Mouse (Mus musculus): ENCODE results near the gene Gm21704. TPM values are rescaled to one million over a fixed set of nuclear protein-coding genes. Genes with fewer than 3 reads are reported as not detected.
"Not testable (repeated sequence)": the region's sequence is repeated elsewhere in the genome, so short reads cannot be mapped to it uniquely, and the experiment has no call there.

The Gm21704 gene
- not detected in 2 replicates for polyA plus RNA-seq (2014; fragmentation: Nextera tagmentation; extraction: Ambion mirVana)

DNA sequence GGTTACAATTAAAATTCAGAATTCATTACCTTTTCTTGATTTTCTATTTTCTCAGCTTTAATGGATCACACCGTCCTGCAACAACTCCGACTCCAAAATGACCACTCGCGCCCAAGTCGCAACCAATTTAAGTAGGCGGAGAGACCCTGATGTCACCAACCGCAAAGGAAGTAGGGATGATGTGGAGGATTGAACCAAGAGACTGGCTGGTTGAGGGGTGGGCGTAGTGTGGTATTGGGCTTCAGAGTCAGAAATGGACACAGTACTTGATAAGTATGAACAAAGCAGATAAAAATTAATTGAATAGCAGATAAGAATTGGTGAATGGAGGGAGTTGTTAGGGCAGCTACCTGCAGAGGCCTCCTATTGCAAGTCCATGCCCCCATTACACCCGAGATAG lies at the start of gene Gm21704, which contains the start of gene Gm21708:
Gene Gm21704 (minus strand): TSS at position 101 of the 400 bp plus-strand sequence.
Gene Gm21708 (minus strand): TSS at position 101 of the 400 bp plus-strand sequence.
- H3K27ac ChIP-seq (ENCODE audit: low read length); H3K9me3 ChIP-seq (ENCODE audit: control insufficient read depth, low read depth, low read length); H3K27me3 ChIP-seq (ENCODE audit: control insufficient read depth, insufficient read depth, low read length); H3K9ac ChIP-seq (replicated peaks; ENCODE audit: low read depth, low read length); ATAC-seq (ENCODE audit: insufficient number of reproducible peaks, insufficient read depth, low FRiP score, low read depth); H3K4me3 ChIP-seq (ENCODE audit: low read depth, low read length); H3K4me1 ChIP-seq (ENCODE audit: control insufficient read depth, insufficient read depth, low read length); H3K36me3 ChIP-seq (ENCODE audit: control insufficient read depth, insufficient read depth, low read length); H3K4me2 ChIP-seq (replicated peaks; ENCODE audit: low read depth, low read length): not testable (repeated sequence)
- no CpG with 5 or more reads among the region's 9 CpGs for WGBS

DNA sequence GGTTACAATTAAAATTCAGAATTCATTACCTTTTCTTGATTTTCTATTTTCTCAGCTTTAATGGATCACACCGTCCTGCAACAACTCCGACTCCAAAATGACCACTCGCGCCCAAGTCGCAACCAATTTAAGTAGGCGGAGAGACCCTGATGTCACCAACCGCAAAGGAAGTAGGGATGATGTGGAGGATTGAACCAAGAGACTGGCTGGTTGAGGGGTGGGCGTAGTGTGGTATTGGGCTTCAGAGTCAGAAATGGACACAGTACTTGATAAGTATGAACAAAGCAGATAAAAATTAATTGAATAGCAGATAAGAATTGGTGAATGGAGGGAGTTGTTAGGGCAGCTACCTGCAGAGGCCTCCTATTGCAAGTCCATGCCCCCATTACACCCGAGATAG lies 64.7 kb downstream of the Gm21704 start, which contains the start of gene Gm21693:
Gene Gm21693 (minus strand): TSS at position 101 of the 400 bp plus-strand sequence.
- H3K9me3 ChIP-seq (ENCODE audit: control insufficient read depth, low read depth, low read length); H3K27ac ChIP-seq (ENCODE audit: low read length); ATAC-seq (ENCODE audit: insufficient number of reproducible peaks, insufficient read depth, low FRiP score, low read depth); H3K4me1 ChIP-seq (ENCODE audit: control insufficient read depth, insufficient read depth, low read length); H3K4me3 ChIP-seq (ENCODE audit: low read depth, low read length); H3K27me3 ChIP-seq (ENCODE audit: control insufficient read depth, insufficient read depth, low read length); H3K4me2 ChIP-seq (replicated peaks; ENCODE audit: low read depth, low read length); H3K9ac ChIP-seq (replicated peaks; ENCODE audit: low read depth, low read length); H3K36me3 ChIP-seq (ENCODE audit: control insufficient read depth, insufficient read depth, low read length): not testable (repeated sequence)
- no CpG with 5 or more reads among the region's 9 CpGs for WGBS

DNA sequence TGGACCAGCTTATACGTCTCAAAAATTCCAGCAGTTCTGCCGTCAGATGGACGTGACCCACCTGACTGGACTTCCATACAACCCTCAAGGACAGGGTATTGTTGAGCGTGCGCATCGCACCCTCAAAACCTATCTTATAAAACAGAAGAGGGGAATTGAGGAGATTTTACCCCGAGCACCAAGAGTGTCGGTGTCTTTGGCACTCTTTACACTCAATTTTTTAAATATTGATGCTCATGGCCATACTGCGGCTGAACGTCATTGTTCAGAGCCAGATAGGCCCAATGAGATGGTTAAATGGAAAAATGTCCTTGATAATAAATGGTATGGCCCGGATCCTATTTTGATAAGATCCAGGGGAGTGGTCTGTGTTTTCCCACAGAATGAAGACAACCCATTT lies 69.3 kb downstream of the Gm21704 start:
- not testable (repeated sequence) for H3K27me3 ChIP-seq (ENCODE audit: control insufficient read depth, insufficient read depth, low read length); H3K27ac ChIP-seq (ENCODE audit: low read length); H3K4me3 ChIP-seq (ENCODE audit: low read depth, low read length); H3K9me3 ChIP-seq (ENCODE audit: control insufficient read depth, low read depth, low read length); ATAC-seq (ENCODE audit: insufficient number of reproducible peaks, insufficient read depth, low FRiP score, low read depth); H3K9ac ChIP-seq (replicated peaks; ENCODE audit: low read depth, low read length); H3K36me3 ChIP-seq (ENCODE audit: control insufficient read depth, insufficient read depth, low read length); H3K4me2 ChIP-seq (replicated peaks; ENCODE audit: low read depth, low read length); H3K4me1 ChIP-seq (ENCODE audit: control insufficient read depth, insufficient read depth, low read length)
- WGBS = no CpG with 5 or more reads among the region's 11 CpGs

Other genes starting within 250 kb of the Gm21704 start
- gene Gm21677, start 103.7 kb downstream of the Gm21704 start, polyA plus RNA-seq (2014; fragmentation: Nextera tagmentation; extraction: Ambion mirVana) = not detected in 2 replicates
- gene Gm21693, start 64.8 kb downstream of the Gm21704 start, polyA plus RNA-seq (2014; fragmentation: Nextera tagmentation; extraction: Ambion mirVana) = not detected in 2 replicates
- gene Gm21708, start within 50 bp of the Gm21704 start, polyA plus RNA-seq (2014; fragmentation: Nextera tagmentation; extraction: Ambion mirVana) = not detected in 2 replicates

Measured in stomach, embryonic 14.5 days (tissue).